Mouse (Mus musculus): ENCODE measurements around the gene Sdk1.

Sdk1 gene

DNA sequence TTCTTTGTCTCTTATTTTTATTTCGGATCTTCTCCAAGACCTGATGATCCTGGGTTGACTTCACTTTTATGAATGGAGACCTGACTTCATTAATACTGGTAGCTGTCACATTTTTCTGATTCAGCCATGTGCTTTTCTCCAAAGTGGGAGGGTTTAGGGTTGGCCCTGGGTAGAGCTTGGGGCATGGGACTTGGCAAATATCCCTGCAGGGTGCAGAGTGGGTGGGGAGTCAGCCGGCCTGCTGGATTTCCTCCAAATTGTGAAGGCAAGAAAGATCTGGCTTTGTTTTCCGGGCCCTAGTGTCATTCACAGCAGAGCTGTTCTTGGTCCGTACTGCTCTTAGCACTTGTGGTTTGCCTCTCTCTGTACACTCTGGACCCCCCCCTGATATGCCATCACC lies 103.1 kb downstream of the Sdk1 start:
- no peak for DNase-seq

DNA sequence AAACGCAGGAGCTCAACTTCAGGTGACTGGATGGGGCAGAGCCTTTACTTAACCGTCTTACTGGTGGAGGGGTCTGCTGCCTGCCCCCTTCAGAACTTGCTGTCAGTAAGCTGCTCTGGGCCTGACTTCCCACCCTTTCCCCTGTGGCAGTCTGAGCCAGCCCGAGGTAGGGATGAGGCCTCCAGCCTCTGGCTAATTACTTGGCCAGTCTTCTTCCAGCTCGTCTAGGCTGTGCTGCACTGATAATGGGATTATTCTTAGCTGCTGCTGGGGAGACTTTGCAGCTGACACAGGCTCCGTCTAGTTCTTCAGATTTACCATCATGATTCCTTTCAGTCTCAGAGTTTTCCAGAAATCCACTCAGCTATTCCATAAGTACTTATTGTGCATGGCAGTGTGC lies 104.2 kb downstream of the Sdk1 start:
- no peak for DNase-seq

DNA sequence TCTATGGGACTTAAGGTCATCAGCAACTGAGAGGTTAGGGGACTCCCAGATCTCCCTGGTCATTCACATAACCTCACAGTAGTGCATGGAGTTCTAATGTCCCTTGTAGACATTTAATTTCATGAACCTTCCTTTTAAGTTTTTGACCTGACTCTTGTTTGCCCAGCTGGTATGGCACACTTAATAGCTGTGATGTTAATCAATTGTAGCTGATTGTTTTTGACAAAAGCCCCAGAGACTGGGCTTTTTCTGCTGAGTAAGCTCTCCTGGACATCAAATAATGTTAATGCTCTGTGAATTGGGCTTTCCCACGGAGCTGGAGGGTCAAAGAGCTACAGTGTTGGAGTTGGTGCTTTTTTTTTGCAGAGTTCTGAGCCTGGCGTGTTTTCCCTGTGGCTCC lies 121.4 kb downstream of the Sdk1 start:
- DNase-seq: no peak

- DNase-seq: no peak
Observed at GRCm38 (mm10) chr5:141363956-141364355, 122.7 kb downstream of the Sdk1 start.

- no peak for DNase-seq
Observed at GRCm38 (mm10) chr5:141368567-141368966, 127.3 kb downstream of the Sdk1 start.

- no peak for DNase-seq
Observed at GRCm38 (mm10) chr5:141374797-141375196, 133.5 kb downstream of the Sdk1 start.

DNA sequence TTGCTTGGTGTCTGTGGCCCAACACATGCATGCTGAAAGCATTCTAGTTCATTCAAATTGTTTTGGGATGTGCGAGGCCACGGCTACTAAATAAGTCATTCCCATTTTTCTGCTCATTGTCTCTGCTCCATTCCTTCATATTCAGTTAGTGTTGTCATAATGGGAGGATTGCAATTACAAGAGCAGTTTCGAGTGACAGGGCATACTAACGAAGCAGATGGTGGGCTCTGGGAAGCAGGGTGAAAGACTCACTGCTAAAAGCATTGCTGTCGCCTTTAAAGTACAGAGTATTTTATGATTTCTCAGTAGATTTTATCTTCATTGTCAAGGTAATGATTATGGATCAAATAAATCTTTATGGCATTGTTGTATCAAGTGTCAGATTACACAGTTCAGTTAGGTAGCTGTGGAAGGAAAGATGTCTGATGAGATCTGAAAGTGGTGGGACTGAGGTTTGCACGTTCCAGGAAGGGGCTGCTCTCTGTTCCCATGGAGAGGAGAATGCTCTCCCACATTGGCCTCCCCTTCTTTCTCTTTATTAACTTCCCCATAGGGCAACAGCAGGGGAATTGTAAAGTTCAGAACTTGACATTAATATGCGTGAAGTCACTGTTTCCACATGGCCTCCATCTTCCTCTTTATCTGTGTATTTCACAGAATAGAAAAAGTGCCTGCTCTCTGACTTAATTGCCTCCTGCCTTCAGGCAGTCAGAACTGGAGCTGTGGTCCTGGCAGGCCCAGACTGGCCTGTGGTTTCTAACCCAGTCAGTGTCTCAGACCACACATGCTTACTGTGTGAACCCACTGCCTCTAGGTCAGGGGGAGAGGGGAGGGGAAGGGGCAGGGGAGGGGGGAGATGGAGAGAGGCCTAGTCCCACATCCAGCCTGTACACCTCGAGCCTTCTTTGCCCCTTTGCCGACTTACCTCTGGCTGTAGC lies 138.8 kb downstream of the Sdk1 start:
- DNase-seq: no peak

- DNase-seq: no peak
Observed at GRCm38 (mm10) chr5:141380774-141381156, 139.5 kb downstream of the Sdk1 start.

GRCm38 (mm10) chr5:141381581-141381980 lies 140.3 kb downstream of the Sdk1 start:
- DNase-seq: no peak

DNA sequence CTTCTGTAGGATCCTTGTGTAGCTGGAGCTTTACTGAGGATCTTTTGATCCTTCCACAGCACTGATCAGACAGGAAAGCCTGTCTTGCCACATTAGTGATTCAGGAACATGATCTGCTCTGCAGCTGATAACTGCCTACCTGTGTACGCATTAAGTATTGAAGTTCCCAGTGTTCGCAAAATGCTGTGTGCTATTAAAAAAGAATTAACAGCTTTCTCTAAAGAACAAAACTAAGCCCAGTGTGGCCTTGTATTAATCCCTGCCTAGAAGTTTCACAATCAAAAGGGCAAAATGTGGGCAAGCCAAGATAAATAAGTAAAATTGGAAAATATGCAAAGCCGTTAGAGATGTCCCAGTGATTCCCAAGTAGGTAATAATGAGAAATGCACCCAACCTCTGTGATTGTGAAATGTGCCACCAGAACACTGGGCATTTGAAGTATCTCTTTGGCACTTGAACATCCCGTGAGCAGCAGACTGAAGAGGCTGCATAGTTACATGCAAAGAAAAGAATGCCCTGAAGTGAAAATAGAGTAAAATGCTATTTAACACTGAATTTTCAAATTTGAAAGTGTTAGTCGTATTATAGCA lies 141.1 kb downstream of the Sdk1 start:
- no peak for DNase-seq

- no peak for DNase-seq
Observed at GRCm38 (mm10) chr5:141388451-141388850, 147.2 kb downstream of the Sdk1 start.

DNA sequence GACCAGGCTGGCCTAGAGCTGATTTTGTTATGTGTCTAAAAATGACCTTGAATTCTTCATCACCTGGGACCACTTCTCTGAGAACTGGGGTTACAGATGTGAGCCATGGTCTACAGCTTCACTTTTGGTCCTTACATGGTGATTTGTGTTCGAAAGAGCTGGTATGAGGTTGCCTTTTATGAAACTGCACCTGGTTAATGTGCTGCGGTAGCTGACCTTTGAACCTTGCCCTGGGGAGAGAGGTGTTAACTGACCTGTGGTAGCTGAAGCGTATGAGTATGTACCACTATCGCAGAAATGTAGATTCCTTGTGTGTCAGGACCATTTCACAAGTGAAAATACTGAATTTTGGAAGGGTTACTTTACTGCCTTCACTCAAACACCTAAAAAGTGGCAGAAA lies 149.3 kb downstream of the Sdk1 start:
- DNase-seq: no peak

DNA sequence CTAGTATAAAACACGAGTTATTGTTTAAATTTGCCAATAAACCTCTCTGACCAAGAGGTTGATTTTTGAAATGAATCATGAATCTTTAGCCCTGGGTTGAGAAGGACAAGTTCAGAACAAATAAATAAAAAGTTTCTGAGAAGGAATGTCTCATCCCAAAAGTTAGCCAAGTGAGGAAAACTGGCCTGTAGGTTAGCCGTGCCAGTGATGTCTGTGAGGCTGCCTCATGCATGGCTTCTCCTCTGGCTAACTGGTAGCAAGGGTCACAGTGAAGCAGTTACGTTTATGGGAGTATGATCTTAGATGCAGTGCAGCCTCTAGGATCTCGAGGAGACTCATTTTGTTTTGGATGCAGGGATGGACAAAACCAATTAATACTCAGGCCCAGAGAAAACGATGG lies 149.9 kb downstream of the Sdk1 start:
- DNase-seq: no peak

DNA sequence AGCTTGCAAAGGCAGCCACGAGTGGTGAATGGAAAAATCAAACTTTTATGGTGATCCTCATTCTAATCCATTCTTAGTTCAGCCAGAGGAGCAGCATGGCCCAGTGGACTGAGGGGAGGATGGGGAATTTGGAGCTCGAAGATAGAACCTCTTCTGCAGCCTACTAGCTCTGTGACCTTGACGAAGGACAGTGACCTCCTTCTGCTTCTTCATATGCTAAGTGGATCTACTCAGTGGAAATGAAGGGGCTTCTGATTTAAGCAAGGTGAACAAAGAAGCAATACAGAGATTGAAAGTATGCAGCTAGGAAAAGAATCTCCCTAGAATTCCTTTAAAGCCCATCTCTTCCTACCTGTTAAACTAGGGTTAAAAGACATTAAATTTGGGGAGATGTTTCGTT lies 152.6 kb downstream of the Sdk1 start:
- no peak for DNase-seq

- no peak for DNase-seq
Observed at GRCm38 (mm10) chr5:141394586-141394985, 153.3 kb downstream of the Sdk1 start.

- DNase-seq: no peak
Observed at GRCm38 (mm10) chr5:141403741-141404140, 162.5 kb downstream of the Sdk1 start.

DNA sequence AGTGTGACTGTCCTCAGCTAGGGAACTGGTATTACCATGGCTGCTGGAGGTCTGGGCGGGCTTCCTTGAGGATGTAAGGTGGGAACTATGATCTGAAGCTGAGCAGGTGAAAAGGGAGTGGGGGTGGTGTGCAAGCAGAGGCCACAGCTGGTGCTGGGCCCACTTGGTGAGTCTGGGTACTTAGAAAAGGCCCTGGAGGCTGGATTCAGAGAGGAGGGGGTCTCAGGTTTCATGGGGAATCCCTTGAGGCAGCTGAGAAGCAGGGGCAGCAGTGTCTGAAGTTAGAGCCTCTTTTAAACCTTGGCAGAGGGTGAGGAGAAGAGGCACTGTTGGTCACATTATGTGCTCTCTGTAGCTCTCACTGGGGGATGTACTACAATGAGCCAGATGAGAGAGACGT lies 163.4 kb downstream of the Sdk1 start:
- DNase-seq: no peak

DNA sequence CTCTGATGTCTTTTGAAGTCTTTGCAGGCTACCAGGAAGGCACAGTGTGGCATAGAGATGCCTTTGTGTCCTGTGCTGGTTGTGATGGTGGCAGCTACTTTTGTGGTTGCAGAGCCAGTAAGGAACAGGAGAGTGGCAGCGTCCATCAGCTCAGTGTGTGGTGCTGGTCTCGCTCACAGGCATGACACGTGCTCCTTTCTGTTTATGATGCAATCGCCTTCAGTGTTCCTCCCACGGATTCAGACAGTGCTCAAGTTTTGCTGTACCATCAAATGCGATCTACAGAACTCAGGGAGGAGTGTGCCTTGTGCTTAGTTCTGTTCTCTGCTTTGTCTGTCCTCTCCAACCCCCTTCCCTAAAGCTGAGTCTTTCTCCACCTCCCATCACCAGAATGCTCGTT lies 165.6 kb downstream of the Sdk1 start:
- DNase-seq: no peak

GRCm38 (mm10) chr5:141413013-141413412 lies 171.7 kb downstream of the Sdk1 start:
- DNase-seq: no peak

- DNase-seq: no peak
Observed at GRCm38 (mm10) chr5:141415644-141416243, 174.5 kb downstream of the Sdk1 start.

DNA sequence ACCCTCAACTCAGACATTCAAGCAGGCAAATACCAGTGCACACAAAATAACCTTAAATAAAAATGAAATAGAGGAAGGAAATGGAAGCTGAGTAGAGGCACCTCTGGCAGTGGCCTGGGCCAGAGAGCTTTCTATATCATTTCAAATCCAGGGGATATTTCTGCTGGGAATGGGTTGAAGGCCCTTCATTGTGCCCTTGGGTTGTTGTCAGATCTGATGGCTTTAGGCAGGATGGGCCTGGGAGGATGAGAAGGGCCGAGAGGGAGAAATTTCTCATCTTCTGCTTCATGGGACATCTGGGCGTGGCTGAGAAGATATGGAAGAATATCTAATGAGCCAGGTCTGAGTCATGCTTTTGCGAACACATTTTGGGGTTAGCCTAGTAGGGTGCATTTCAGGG lies 186.8 kb downstream of the Sdk1 start:
- no peak for DNase-seq

GRCm38 (mm10) chr5:141433286-141433685 lies 192.0 kb downstream of the Sdk1 start:
- DNase-seq: no peak

DNA sequence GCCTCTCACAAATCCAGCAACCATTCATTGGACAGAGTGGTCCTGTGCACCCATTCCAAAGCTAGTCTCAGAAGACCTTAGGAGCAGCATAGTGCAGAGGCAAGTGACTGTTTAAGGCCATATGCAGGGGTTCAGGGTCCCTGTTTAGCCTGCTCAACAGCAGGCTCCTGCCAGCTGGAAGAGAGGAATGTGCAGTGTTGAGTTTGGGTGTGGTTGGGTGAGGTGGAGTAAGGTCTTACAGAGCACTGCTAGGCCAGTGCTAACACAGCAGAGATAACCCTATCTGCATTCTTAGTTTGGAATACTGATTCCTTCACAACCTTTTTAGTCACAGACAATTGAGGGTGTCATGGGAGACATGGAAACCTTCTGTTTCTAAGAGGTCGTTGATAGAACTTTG lies 206.0 kb downstream of the Sdk1 start:
- DNase-seq: no peak

- DNase-seq: no peak
Observed at GRCm38 (mm10) chr5:141463417-141463816, 222.1 kb downstream of the Sdk1 start.
